Mouse (Mus musculus): ENCODE data around the gene Cap1.
"Not testable (repeated sequence)": the region's sequence is repeated elsewhere in the genome, so short reads cannot be mapped to it uniquely, and the experiment has no call there.

Cap1 gene

GRCm38 (mm10) chr4:122837180-122837730 is 48.6 kb downstream of the Cap1 start:
- DNase-seq (ENCODE audit: low read depth, low spot score), result no peak

GRCm38 (mm10) chr4:122836403-122836775 is 49.5 kb downstream of the Cap1 start:
- peak; percentile 19 for DNase-seq (ENCODE audit: low read depth, low spot score)

GRCm38 (mm10) chr4:122835530-122836402 is 50.1 kb downstream of the Cap1 start, which contains the start of gene Ppt1:
Gene Ppt1, plus strand, starts transcription at chr4:122836242.
- peak; percentile 74 for DNase-seq (ENCODE audit: low read depth, low spot score)

- DNase-seq (ENCODE audit: low read depth, low spot score), result no peak
Observed at GRCm38 (mm10) chr4:122831888-122832287, 54.0 kb downstream of the Cap1 start.

DNA sequence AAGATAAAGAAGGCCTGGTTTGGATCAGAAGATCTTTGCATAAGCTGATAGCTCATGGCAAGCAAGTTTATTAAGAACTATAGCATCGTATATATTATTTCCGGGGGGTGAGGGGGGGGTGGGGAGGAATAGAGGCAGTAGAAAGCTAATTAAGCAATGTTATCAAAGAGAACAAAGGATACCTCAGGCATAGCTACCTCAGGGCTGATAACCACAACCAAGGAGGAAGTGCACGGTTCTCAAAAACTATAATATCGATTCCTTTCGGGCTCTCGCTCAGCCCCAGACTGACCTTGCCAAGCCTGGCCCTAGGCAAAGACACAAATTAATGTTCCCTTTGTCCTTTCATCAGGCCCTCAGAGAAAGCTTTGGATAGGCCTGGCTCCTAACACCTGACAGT is 56.5 kb downstream of the Cap1 start:
- no peak for DNase-seq (ENCODE audit: low read depth, low spot score)

- no peak for DNase-seq (ENCODE audit: low read depth, low spot score)
Observed at GRCm38 (mm10) chr4:122827651-122828050, 58.2 kb downstream of the Cap1 start.

DNA sequence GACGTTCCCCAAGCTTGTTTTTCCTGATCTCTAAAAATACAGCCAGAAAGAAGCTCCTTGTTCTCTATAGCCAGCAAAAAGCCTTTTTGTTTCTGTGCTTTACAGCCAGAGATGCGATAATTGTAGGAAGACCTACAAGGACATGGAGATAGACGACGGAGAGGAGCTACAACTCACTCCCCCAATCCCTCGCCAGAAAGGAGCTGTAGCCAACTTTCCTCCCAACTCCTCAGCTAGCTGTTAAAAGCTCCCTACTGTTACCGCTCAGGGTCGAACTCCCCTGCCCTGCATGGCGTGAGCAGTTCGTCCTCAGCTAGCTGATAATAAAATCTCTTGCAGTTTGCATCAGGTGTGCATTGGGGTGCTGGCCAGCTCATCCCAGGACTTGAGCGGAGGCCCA is 64.9 kb downstream of the Cap1 start:
- not testable (repeated sequence) for DNase-seq (ENCODE audit: low read depth, low spot score)

DNA sequence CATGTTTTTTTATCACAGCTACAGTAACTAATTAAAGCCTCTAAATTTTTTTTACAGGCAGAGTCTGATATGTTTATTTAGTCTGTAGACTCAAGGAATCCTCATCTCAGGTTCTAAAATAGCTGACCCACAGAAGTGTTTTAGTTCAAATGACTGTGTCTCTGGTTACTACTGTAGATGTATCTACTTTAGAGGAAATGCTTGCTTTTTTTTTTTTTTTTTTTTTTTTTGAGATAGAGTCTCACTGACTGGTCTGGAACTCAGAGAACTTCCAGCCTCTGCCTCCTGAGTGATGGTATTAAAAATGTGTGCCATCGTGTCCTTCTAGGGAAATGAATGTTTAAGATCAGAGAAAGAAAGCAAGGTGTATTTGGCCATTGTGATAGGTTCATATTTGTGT is 69.7 kb downstream of the Cap1 start:
- no peak for DNase-seq (ENCODE audit: low read depth, low spot score)

- no peak for DNase-seq (ENCODE audit: low read depth, low spot score)
Observed at GRCm38 (mm10) chr4:122811824-122812223, 74.0 kb downstream of the Cap1 start.

DNA sequence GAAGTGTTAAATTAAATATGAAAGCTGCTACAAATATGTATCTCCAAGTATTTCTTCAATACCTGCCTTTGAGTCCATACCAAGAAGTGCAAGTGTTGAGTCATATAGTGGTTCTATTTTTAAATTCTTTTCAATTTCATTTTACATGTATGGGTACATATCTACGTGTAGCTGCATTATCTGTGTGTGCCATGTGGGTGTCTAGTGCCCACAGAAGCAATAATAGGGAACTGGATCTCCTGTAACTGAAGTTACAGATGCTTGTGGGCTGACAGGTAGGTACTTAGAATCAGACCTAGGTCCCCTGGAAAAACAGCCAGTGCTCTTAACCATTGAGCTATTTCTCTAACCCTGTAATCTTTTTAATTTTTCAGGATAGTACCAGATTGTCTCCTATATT is 74.7 kb downstream of the Cap1 start:
- no peak for DNase-seq (ENCODE audit: low read depth, low spot score)
